Mouse (Mus musculus) myocyte (in vitro differentiated cells): ENCODE data around the gene Sh3rf1. TPM values are rescaled to one million over a fixed set of nuclear protein-coding genes. Genes with fewer than 3 reads are reported as not detected.

Source experiments
- H3K27me3 ChIP-seq: one replicate; pipeline ENCODE4 v1.6.1; 2011; ENCODE audit not compliant: control insufficient read depth, insufficient read depth, insufficient read length
- H3K36me3 ChIP-seq: one replicate; pipeline ENCODE4 v1.6.1; 2011; ENCODE audit not compliant: control insufficient read depth, insufficient read depth
- H3K4me2 ChIP-seq: one replicate; pipeline ENCODE4 v1.6.1; 2011; ENCODE audit warnings: low read depth, control low read depth
- H3K4me3 ChIP-seq: one replicate; pipeline ENCODE4 v1.5.1; 2011; ENCODE audit warnings: mild to moderate bottlenecking, control low read depth, moderate library complexity
- H3K79me2 ChIP-seq: one replicate; pipeline ENCODE4 v1.6.1; 2011; ENCODE audit not compliant: control insufficient read depth, insufficient read depth
- H3ac ChIP-seq: one replicate; pipeline ENCODE4 v1.6.1; 2011; ENCODE audit not compliant: control insufficient read depth, insufficient read length
- CEBPB ChIP-seq: IDR thresholded peaks from 2 replicates; pipeline ENCODE4 v1.6.1; 2011; ENCODE audit warnings: mild to moderate bottlenecking, moderate library complexity; ENCODE audit not compliant: poor library complexity, insufficient read depth, severe bottlenecking
- E2F4 ChIP-seq: IDR thresholded peaks from one replicate; pipeline ENCODE4 v1.6.1; 2011; ENCODE audit warnings: mild to moderate bottlenecking, control low read depth, moderate library complexity; ENCODE audit not compliant: insufficient read depth
- MAX ChIP-seq: IDR thresholded peaks from one replicate; pipeline ENCODE4 v1.6.1; 2011; ENCODE audit warnings: low read depth, mild to moderate bottlenecking, control low read depth
- MYOD1 ChIP-seq, 3 experiments: IDR thresholded peaks; one replicate each; pipeline ENCODE4 v1.6.1; 2011; ENCODE audit warnings: control low read depth in 2 of 3, low read depth in 2 of 3, mild to moderate bottlenecking in 2 of 3, moderate library complexity in 1 of 3; ENCODE audit not compliant: insufficient read length in 2 of 3, control insufficient read depth in 1 of 3
- MYOG ChIP-seq, 3 experiments: IDR thresholded peaks; one replicate each; pipeline ENCODE4 v1.6.1; 2011; ENCODE audit warnings: control low read depth in 2 of 3, low read depth in 2 of 3, mild to moderate bottlenecking in 2 of 3; ENCODE audit not compliant: insufficient read length in 2 of 3, control insufficient read depth in 1 of 3, insufficient read depth in 1 of 3
- POLR2A ChIP-seq: IDR thresholded peaks from one replicate; pipeline ENCODE4 v1.6.1; 2011; ENCODE audit warnings: low read depth, mild to moderate bottlenecking, control low read depth, moderate library complexity; ENCODE audit not compliant: insufficient read length
- POLR2AphosphoS2 ChIP-seq: IDR thresholded peaks from one replicate; pipeline ENCODE4 v1.6.1; 2011; ENCODE audit warnings: low read depth, control low read depth; ENCODE audit not compliant: insufficient read length
- REST ChIP-seq: IDR thresholded peaks from one replicate; pipeline ENCODE4 v1.6.1; 2011; ENCODE audit warnings: mild to moderate bottlenecking, control low read depth, moderate library complexity; ENCODE audit not compliant: insufficient read depth, insufficient read length
- SRF ChIP-seq: IDR thresholded peaks from one replicate; pipeline ENCODE4 v1.6.1; 2011; ENCODE audit warnings: low read depth; ENCODE audit not compliant: control insufficient read depth, insufficient read length
- TCF12 ChIP-seq: IDR thresholded peaks from one replicate; pipeline ENCODE4 v1.6.1; 2011; ENCODE audit warnings: mild to moderate bottlenecking, control low read depth; ENCODE audit not compliant: poor library complexity, insufficient read depth, severe bottlenecking
- TCF3 ChIP-seq: IDR thresholded peaks from one replicate; pipeline ENCODE4 v1.6.1; 2011; ENCODE audit warnings: low read depth, control low read depth; ENCODE audit not compliant: insufficient read length
- USF1 ChIP-seq: IDR thresholded peaks from one replicate; pipeline ENCODE4 v1.6.1; 2011; ENCODE audit warnings: low read depth, mild to moderate bottlenecking, control low read depth, moderate library complexity
- polyA plus RNA-seq: library from polyadenylated mRNA; unstranded; fragments of >200 nt; fragmentation: generic; extraction: Trizol; gene quantifications from one replicate; pipeline ENCODE4 v1.2.1, GENCODE M21; 2012; ENCODE audit warnings: missing spikeins

Gene Sh3rf1
- polyA plus RNA-seq, 1 experiment: 4.2 TPM

GRCm38 (mm10) chr8:61200254-61200887 is 23.3 kb upstream of the Sh3rf1 start:
- H3K27me3 ChIP-seq: no peaks in the 10 kb centered on the region
- no peak overlapping the region for H3K4me3 ChIP-seq
- TF ChIP-seq TCF12 (no peak), REST (no peak), POLR2A (no peak), SRF (no peak), E2F4 (no peak), MAX (no peak), POLR2AphosphoS2 (no peak), TCF3 (no peak), MYOG (IDR thresholded peaks at IDR 0.05; ENCODE audit: control insufficient read depth in 1 of 3, insufficient read depth in 1 of 3, insufficient read length in 2 of 3, low read depth in 2 of 3) (no peak), USF1 (no peak), CEBPB (no peak), MYOD1 (IDR thresholded peaks at IDR 0.05; ENCODE audit: control insufficient read depth in 1 of 3, insufficient read length in 2 of 3, low read depth in 2 of 3) (no peak)
- no peaks in the 10 kb centered on the region for H3K36me3 ChIP-seq
- no peak overlapping the region for H3K4me2 ChIP-seq
- H3K79me2 ChIP-seq: no peaks in the 10 kb centered on the region
- H3ac ChIP-seq: no peak overlapping the region

- H3ac ChIP-seq: no peak overlapping the region
- H3K79me2 ChIP-seq: no peaks in the 10 kb centered on the region
- no peak overlapping the region for H3K4me3 ChIP-seq
- no peaks in the 10 kb centered on the region for H3K27me3 ChIP-seq
- no peaks in the 10 kb centered on the region for H3K36me3 ChIP-seq
- no peak overlapping the region for H3K4me2 ChIP-seq
- TF ChIP-seq MYOG (IDR thresholded peaks at IDR 0.05; ENCODE audit: control insufficient read depth in 1 of 3, insufficient read depth in 1 of 3, insufficient read length in 2 of 3, low read depth in 2 of 3): no peak
- no peak for TF ChIP-seq MAX
- no peak for TF ChIP-seq REST
- no peak for TF ChIP-seq CEBPB
- no peak for TF ChIP-seq POLR2A
- no peak for TF ChIP-seq USF1
- no peak for TF ChIP-seq E2F4
- no peak for TF ChIP-seq MYOD1 (IDR thresholded peaks at IDR 0.05; ENCODE audit: control insufficient read depth in 1 of 3, insufficient read length in 2 of 3, low read depth in 2 of 3)
- TF ChIP-seq SRF: no peak
- TF ChIP-seq TCF3: no peak
- TF ChIP-seq POLR2AphosphoS2: no peak
- TF ChIP-seq TCF12: no peak
Observed at GRCm38 (mm10) chr8:61203035-61203826, 20.4 kb upstream of the Sh3rf1 start.

GRCm38 (mm10) chr8:61206876-61207275 is 16.8 kb upstream of the Sh3rf1 start:
- no peaks in the 10 kb centered on the region for H3K27me3 ChIP-seq
- no peak overlapping the region for H3ac ChIP-seq
- H3K4me2 ChIP-seq: no peak overlapping the region
- no peaks in the 10 kb centered on the region for H3K79me2 ChIP-seq
- no peak for TF ChIP-seq SRF
- no peak for TF ChIP-seq MAX
- TF ChIP-seq CEBPB: no peak
- TF ChIP-seq POLR2A: no peak
- TF ChIP-seq TCF3: no peak
- no peak for TF ChIP-seq POLR2AphosphoS2
- no peak for TF ChIP-seq E2F4
- no peak for TF ChIP-seq MYOD1 (IDR thresholded peaks at IDR 0.05; ENCODE audit: control insufficient read depth in 1 of 3, insufficient read length in 2 of 3, low read depth in 2 of 3)
- TF ChIP-seq TCF12: no peak
- no peak for TF ChIP-seq MYOG (IDR thresholded peaks at IDR 0.05; ENCODE audit: control insufficient read depth in 1 of 3, insufficient read depth in 1 of 3, insufficient read length in 2 of 3, low read depth in 2 of 3)
- no peak for TF ChIP-seq USF1
- no peak for TF ChIP-seq REST
- no peaks in the 10 kb centered on the region for H3K36me3 ChIP-seq
- H3K4me3 ChIP-seq: no peak overlapping the region

- no peak overlapping the region for H3K4me2 ChIP-seq
- no peak for TF ChIP-seq TCF3
- TF ChIP-seq E2F4: no peak
- no peak for TF ChIP-seq POLR2A
- no peak for TF ChIP-seq MAX
- TF ChIP-seq CEBPB: no peak
- no peak for TF ChIP-seq SRF
- TF ChIP-seq TCF12: no peak
- no peak for TF ChIP-seq USF1
- no peak for TF ChIP-seq POLR2AphosphoS2
- no peak for TF ChIP-seq MYOD1 (IDR thresholded peaks at IDR 0.05; ENCODE audit: control insufficient read depth in 1 of 3, insufficient read length in 2 of 3, low read depth in 2 of 3)
- TF ChIP-seq MYOG (IDR thresholded peaks at IDR 0.05; ENCODE audit: control insufficient read depth in 1 of 3, insufficient read depth in 1 of 3, insufficient read length in 2 of 3, low read depth in 2 of 3): no peak
- no peak for TF ChIP-seq REST
- no peaks in the 10 kb centered on the region for H3K36me3 ChIP-seq
- H3K4me3 ChIP-seq: no peak overlapping the region
- no peaks in the 10 kb centered on the region for H3K27me3 ChIP-seq
- no peaks in the 10 kb centered on the region for H3K79me2 ChIP-seq
- H3ac ChIP-seq: no peak overlapping the region
Observed at GRCm38 (mm10) chr8:61207636-61208035, 16.0 kb upstream of the Sh3rf1 start.
